Mouse (Mus musculus) stomach, postnatal 0 days (tissue): ENCODE results near the gene Uchl4. TPM values are rescaled to one million over a fixed set of nuclear protein-coding genes. Genes with fewer than 3 reads are reported as not detected.

ENCODE experiments used
- ATAC-seq: fragments of 200-750 bp; cut with Nextera tagmentation; 2 replicates; pipeline ENCODE4 v1.8.0; 2017; ENCODE audit not compliant: low FRiP score, low TSS enrichment
- DNase-seq: peaks from one replicate; pipeline ENCODE4 v3.0.0-alpha.2; 2016; ENCODE audit warnings: low spot score
- H3K27ac ChIP-seq: fragments of 300-500 bp; sonication (generic); replicated peaks from 2 replicates; pipeline ENCODE4 v1.5.1; 2014; ENCODE audit warnings: mild to moderate bottlenecking, control low read depth
- H3K27me3 ChIP-seq: fragments of 300-500 bp; sonication (generic); 2 replicates; pipeline ENCODE4 v1.6.1; 2014; ENCODE audit warnings: low read length; ENCODE audit not compliant: control insufficient read depth, insufficient read depth
- H3K36me3 ChIP-seq: fragments of 300-500 bp; sonication (generic); 2 replicates; pipeline ENCODE4 v1.6.1; 2014; ENCODE audit warnings: low read length, mixed read lengths; ENCODE audit not compliant: control insufficient read depth, insufficient read depth
- H3K4me1 ChIP-seq: fragments of 300-500 bp; sonication (generic); replicated peaks from 2 replicates; pipeline ENCODE4 v1.6.1; 2014; ENCODE audit warnings: antibody characterized with exemption; ENCODE audit not compliant: control insufficient read depth, insufficient read depth
- H3K4me2 ChIP-seq: fragments of 300-500 bp; sonication (generic); replicated peaks from 2 replicates; pipeline ENCODE4 v1.6.1; 2014; ENCODE audit warnings: low read depth, mild to moderate bottlenecking, control low read depth, moderate library complexity
- H3K4me3 ChIP-seq: fragments of 300-500 bp; sonication (generic); 2 replicates; pipeline ENCODE4 v1.5.1; 2014; ENCODE audit warnings: low read depth, low read length, control low read depth
- H3K9ac ChIP-seq: fragments of 300-500 bp; sonication (generic); 2 replicates; pipeline ENCODE4 v1.6.1; 2014; ENCODE audit warnings: mild to moderate bottlenecking, low read length, control low read depth, mixed read lengths
- H3K9me3 ChIP-seq: fragments of 300-500 bp; sonication (generic); 2 replicates; pipeline ENCODE4 v1.6.1; 2016; ENCODE audit warnings: low read length; ENCODE audit not compliant: control insufficient read depth
- CTCF ChIP-seq: IDR thresholded peaks from 2 replicates; pipeline ENCODE4 v1.5.1; 2016; ENCODE audit warnings: antibody characterized with exemption, low read depth, mild to moderate bottlenecking, moderate library complexity
- EP300 ChIP-seq: optimal IDR thresholded peaks from 2 replicates; pipeline ENCODE3; 2016; ENCODE audit warnings: antibody characterized with exemption
- WGBS: fragments of 180-500 bp; shearing (Covaris S2); extraction: QIAGEN DNeasy Blood & Tissue Kit; methylation state at CpG from one replicate; pipeline ENCODE4 v1.1.7; 2014; 5-methylcytosine and 5-hydroxymethylcytosine counted together
- polyA plus RNA-seq: library from polyadenylated mRNA; unstranded; fragments of >200 nt; fragmentation: Nextera tagmentation; extraction: Ambion mirVana; gene quantifications from 2 replicates; pipeline ENCODE4 v1.2.1, GENCODE M21; 2015

Uchl4 gene
- polyA plus RNA-seq, 1 experiment from 2014 or later: 2.2 TPM

GRCm38 (mm10) chr9:64271249-64271648 is 36.2 kb downstream of the Uchl4 start:
- DNase-seq (no peak), ATAC-seq (no peak)
- no peaks in the 10 kb centered on the region for H3K36me3 ChIP-seq
- no peak overlapping the region for H3K4me2 ChIP-seq
- H3K9me3 ChIP-seq: no peaks in the 10 kb centered on the region
- no peaks in the 10 kb centered on the region for H3K4me1 ChIP-seq
- 65% methylated on average over 3 of the region's 3 CpGs for WGBS
- no peak overlapping the region for H3K9ac ChIP-seq
- TF ChIP-seq EP300 (no peak), CTCF (no peak)
- no peak overlapping the region for H3K4me3 ChIP-seq
- H3K27ac ChIP-seq: no peak overlapping the region
- H3K27me3 ChIP-seq: no peaks in the 10 kb centered on the region

DNA sequence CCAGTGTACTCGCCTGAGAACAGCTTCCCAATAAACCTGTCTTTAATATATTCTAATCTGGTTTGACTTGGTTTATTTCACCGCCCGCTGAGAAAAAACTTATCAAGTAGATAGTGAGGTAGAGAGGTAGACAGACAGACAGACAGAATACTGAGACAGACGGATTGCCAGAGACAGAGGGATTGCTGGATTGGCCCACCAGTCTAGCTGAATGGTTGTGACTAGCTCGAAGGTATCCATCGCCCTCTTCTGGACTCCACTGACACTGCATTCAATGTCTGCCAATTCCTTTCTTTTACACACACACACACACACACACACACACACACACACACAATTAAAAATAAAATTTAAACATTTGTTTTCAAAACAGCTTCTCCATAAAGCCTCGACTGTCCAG is 37.6 kb downstream of the Uchl4 start:
- WGBS: 36% methylated on average over 7 of the region's 7 CpGs
- Histone ChIP-seq H3K9me3 (no peaks in the 10 kb centered on the region), H3K4me3 (no peak overlapping the region), H3K4me2 (no peak overlapping the region), H3K9ac (no peak overlapping the region), H3K4me1 (no peaks in the 10 kb centered on the region), H3K36me3 (no peaks in the 10 kb centered on the region), H3K27me3 (no peaks in the 10 kb centered on the region), H3K27ac (no peak overlapping the region)
- ATAC-seq (peak; percentile 46; the same call in 1 of the 2 replicates), DNase-seq (peak; percentile 61)
- peak; percentile 79 for TF ChIP-seq CTCF
- TF ChIP-seq EP300: no peak

GRCm38 (mm10) chr9:64273757-64274156 is 38.8 kb downstream of the Uchl4 start:
- H3K27me3 ChIP-seq: no peaks in the 10 kb centered on the region
- H3K4me2 ChIP-seq: no peak overlapping the region
- H3K36me3 ChIP-seq: no peaks in the 10 kb centered on the region
- no peaks in the 10 kb centered on the region for H3K9me3 ChIP-seq
- ATAC-seq: no peak
- TF ChIP-seq EP300 (no peak), CTCF (no peak)
- no peaks in the 10 kb centered on the region for H3K4me1 ChIP-seq
- no peak overlapping the region for H3K9ac ChIP-seq
- H3K4me3 ChIP-seq: no peak overlapping the region
- 78% methylated on average over 4 of the region's 4 CpGs for WGBS
- no peak for DNase-seq
- no peak overlapping the region for H3K27ac ChIP-seq

DNA sequence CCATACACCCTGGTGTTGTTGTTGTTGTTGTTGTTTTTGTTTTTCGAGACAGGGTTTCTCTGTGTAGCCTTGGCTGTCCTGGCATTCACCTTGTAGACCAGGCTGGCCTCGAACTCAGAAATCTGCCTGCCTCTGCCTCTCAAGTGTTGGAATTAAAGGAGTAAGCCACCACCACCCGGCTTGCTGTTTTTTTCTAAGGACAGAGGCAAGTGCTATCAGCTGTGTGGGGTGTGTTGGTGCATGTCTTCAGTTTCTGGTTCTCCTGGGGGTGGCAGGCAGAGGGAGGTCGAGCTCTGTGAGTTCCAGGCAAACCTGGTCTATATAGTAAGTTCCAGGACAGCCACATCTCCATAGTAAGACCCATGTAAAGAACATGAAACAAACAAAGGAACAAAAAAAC is 39.3 kb downstream of the Uchl4 start:
- Histone ChIP-seq H3K27ac (no peak overlapping the region), H3K4me3 (no peak overlapping the region), H3K9ac (no peak overlapping the region), H3K36me3 (no peaks in the 10 kb centered on the region), H3K4me2 (no peak overlapping the region), H3K27me3 (no peaks in the 10 kb centered on the region), H3K4me1 (no peaks in the 10 kb centered on the region), H3K9me3 (no peaks in the 10 kb centered on the region)
- ATAC-seq (no peak), DNase-seq (no peak)
- WGBS: 71% methylated on average over 4 of the region's 4 CpGs
- no peak for TF ChIP-seq EP300
- no peak for TF ChIP-seq CTCF

- H3K4me3 ChIP-seq: no peak overlapping the region
- H3K4me2 ChIP-seq: no peak overlapping the region
- no peaks in the 10 kb centered on the region for H3K4me1 ChIP-seq
- 68% methylated on average over 1 of the region's 1 CpGs for WGBS
- ATAC-seq: no peak
- no peaks in the 10 kb centered on the region for H3K36me3 ChIP-seq
- H3K9ac ChIP-seq: no peak overlapping the region
- no peaks in the 10 kb centered on the region for H3K27me3 ChIP-seq
- no peak for DNase-seq
- TF ChIP-seq CTCF: peak; percentile 54
- no peak for TF ChIP-seq EP300
- no peaks in the 10 kb centered on the region for H3K9me3 ChIP-seq
- H3K27ac ChIP-seq: no peak overlapping the region
Observed at GRCm38 (mm10) chr9:64274919-64275318, 39.9 kb downstream of the Uchl4 start.

DNA sequence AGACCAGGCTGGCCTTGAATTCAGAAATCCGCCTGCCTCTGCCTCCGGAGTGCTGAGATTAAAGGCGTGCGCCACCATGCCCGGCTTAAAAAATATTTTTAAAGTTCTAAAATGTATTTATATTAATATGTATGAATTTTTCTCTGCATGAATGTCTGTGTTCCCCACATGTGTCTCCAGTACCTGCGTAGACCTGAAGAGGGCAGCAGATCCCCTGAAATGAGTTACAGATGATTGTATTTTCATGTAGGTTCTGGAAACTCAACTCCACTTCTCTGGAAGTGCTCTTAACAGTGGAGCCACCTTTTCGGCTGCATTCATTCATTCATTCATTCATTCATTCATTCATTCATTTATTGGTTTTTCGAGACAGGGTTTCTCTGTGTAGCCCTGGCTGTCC is 42.7 kb downstream of the Uchl4 start:
- H3K4me1 ChIP-seq: no peaks in the 10 kb centered on the region
- H3K9ac ChIP-seq: no peak overlapping the region
- TF ChIP-seq CTCF: peak; percentile 85
- no peak for TF ChIP-seq EP300
- peak; percentile 78 for DNase-seq
- no peak overlapping the region for H3K4me3 ChIP-seq
- H3K36me3 ChIP-seq: no peaks in the 10 kb centered on the region
- no peak overlapping the region for H3K4me2 ChIP-seq
- no peaks in the 10 kb centered on the region for H3K27me3 ChIP-seq
- H3K27ac ChIP-seq: no peak overlapping the region
- ATAC-seq: no peak
- 70% methylated on average over 8 of the region's 8 CpGs for WGBS
- no peaks in the 10 kb centered on the region for H3K9me3 ChIP-seq
